Comparison of ENCODE assay signal across 20 mouse cellular contexts in genomic region chr1:176727372-176727771, GRCm38 (mm10).
"Had no signal": no experiment of that assay in that cellular context is flagged by ENCODE, and none has a peak within 500 bp of the region (broad histone marks: within the 10 kb centered on the region; RNA-seq: fewer than 3 reads in every experiment).

No protein-coding gene starts in this region.

- DNase-seq: liver, postnatal 0 days; lung, adult 2 months; lung, postnatal 14 days; lung, postnatal 36 days; right cerebral cortex, adult 18-20 months; right cerebral cortex, postnatal 25 days; spleen, adult 18-20 months; thymus, adult 18-20 months; thymus, postnatal 14 days; thymus, postnatal 36 days had no signal

- H3K27me3 ChIP-seq: liver, embryonic 15.5 days; lung, embryonic 15.5 days; megakaryocyte, embryonic 14.5 days; midbrain, embryonic 12.5 days; neural tube, embryonic 13.5 days; neural tube, embryonic 15.5 days had no signal

- H3K4me1 ChIP-seq: liver, embryonic 15.5 days; lung, embryonic 15.5 days; megakaryocyte, embryonic 14.5 days; midbrain, embryonic 10.5 days; midbrain, embryonic 12.5 days; neural tube, embryonic 15.5 days had no signal

- ATAC-seq: liver, postnatal 0 days; lung, postnatal 0 days had no signal

- H3K9me3 ChIP-seq: liver, embryonic 15.5 days; lung, embryonic 15.5 days; megakaryocyte, embryonic 14.5 days; midbrain, embryonic 10.5 days; midbrain, embryonic 12.5 days; neural tube, embryonic 13.5 days; neural tube, embryonic 15.5 days had no signal

- H3K27ac ChIP-seq: liver, embryonic 15.5 days; lung, embryonic 15.5 days; macrophage; midbrain, embryonic 10.5 days; midbrain, embryonic 12.5 days; neural tube, embryonic 13.5 days; neural tube, embryonic 15.5 days had no signal

- H3K9ac ChIP-seq: liver, embryonic 15.5 days; liver, postnatal 0 days; lung, embryonic 15.5 days; midbrain, embryonic 12.5 days; neural tube, embryonic 13.5 days; neural tube, embryonic 15.5 days had no signal

- H3K4me2 ChIP-seq: liver, embryonic 15.5 days; lung, embryonic 15.5 days; midbrain, embryonic 12.5 days; neural tube, embryonic 13.5 days; neural tube, embryonic 15.5 days had no signal

- H3K4me3 ChIP-seq: liver, embryonic 15.5 days; lung, embryonic 15.5 days; megakaryocyte, embryonic 14.5 days; midbrain, embryonic 10.5 days; midbrain, embryonic 12.5 days; myocyte; neural tube, embryonic 13.5 days; neural tube, embryonic 15.5 days had no signal
